Mouse (Mus musculus): ENCODE data around the gene Iqcd. TPM values are rescaled to one million over a fixed set of nuclear protein-coding genes. Genes with fewer than 3 reads are reported as not detected.

The Iqcd gene
- 0.79 TPM in 2 replicates for polyA plus RNA-seq (2015; fragmentation: Nextera tagmentation; extraction: Ambion mirVana)

DNA sequence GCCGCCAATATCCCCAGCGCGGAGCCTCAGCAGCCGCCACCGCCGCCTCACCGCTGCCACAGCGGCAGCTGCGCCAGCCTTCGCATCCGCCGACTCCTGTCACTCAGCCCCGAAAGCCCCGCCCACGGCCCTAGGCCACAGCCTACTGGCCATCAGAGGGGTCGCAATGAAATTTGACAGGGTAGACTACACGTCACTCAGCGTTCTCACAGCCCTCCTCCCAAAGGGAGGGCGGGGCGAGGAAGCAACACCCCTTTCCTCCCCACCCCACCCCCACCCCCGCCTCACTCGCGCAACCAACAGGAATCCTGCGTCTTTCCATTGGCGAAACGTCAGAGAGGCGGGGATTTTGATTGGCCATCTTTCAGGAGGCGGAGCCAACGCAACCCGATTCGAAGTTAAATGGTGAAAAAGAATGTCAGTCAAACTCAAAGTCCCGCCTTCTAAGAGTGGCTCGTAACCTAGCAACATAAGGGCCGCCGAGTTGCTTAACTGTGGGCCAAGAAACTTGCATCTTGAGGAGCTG lies at the start of gene Iqcd, which contains the start of gene Tpcn1:
Gene Iqcd (plus strand): TSS at position 448 of the 526 bp plus-strand sequence.
Gene Tpcn1 (minus strand): TSS at position 105 of the 526 bp plus-strand sequence.

GRCm38 (mm10) chr5:120612442-120612821 lies 23.6 kb downstream of the Iqcd start, which contains the start of the genes Rita1 and Ddx54:
Gene Rita1 (minus strand): TSS chr5:120612589.
Gene Ddx54 (plus strand): TSS chr5:120612739.

GRCm38 (mm10) chr5:120634131-120634530 lies 45.3 kb downstream of the Iqcd start, which contains the start of gene Cfap73:
Gene Cfap73 (minus strand): TSS chr5:120634235.

DNA sequence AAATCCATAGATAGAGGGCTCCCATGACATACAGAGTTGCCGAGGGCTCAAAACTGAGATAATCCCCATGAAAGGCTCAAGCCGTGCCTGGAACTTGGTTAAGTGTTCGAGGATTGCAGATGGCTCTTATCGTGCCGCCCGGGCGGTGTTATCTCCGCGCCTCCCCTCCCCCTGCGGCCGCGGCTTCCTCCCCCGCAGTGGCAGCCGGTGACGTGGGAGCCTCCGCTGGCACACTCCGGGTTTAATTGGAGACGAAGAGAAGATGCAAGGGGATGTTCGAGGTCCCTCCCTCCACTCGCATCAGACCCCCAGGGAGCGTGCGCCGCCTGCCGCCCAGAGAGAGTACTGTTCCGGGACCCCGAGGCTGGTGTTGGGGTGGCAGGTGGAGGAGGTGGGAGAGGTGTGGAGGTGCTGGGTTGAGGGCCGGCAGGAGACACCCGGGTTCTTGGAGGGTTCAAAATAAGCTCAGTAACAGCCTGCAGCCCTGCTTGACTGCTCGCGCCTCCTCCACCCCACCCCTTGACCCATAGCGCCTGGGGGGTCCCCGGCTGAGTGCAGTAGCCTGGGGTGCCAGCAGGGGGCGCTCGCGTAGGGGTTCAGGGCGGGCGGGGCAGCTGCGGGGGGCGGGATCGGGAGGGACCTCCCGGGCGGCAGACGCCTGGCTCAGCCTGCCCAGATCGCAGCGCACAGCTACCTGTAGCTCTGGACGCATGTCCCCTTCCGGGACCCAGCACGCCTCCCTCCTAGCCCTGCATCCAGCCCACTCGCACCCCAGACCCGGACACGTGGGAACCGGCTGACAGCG lies 60.0 kb downstream of the Iqcd start, which contains the start of gene Rasal1:
Gene Rasal1 (plus strand): TSS at position 244 of the 805 bp plus-strand sequence.

Other genes with a start within 250 kb of the Iqcd start
- gene Lhx5, start 157.3 kb upstream of the Iqcd start, polyA plus RNA-seq (2015; fragmentation: Nextera tagmentation; extraction: Ambion mirVana), result 0.04 TPM in 1 of 2 replicates, not detected in the other
- gene Sdsl, start 116.2 kb upstream of the Iqcd start, polyA plus RNA-seq (2015; fragmentation: Nextera tagmentation; extraction: Ambion mirVana), result 41.0 and 90.2 TPM in 2 replicates
- gene Sds, start 112.5 kb upstream of the Iqcd start, polyA plus RNA-seq (2015; fragmentation: Nextera tagmentation; extraction: Ambion mirVana), result 0.41 and 1.1 TPM in 2 replicates
- gene Plbd2, start 85.4 kb upstream of the Iqcd start, polyA plus RNA-seq (2015; fragmentation: Nextera tagmentation; extraction: Ambion mirVana), result 53.4 and 89.7 TPM in 2 replicates
- gene Slc8b1, start 77.8 kb upstream of the Iqcd start, polyA plus RNA-seq (2015; fragmentation: Nextera tagmentation; extraction: Ambion mirVana), result 12.7 and 17.2 TPM in 2 replicates
- 15.4 and 16.2 TPM in 2 replicates for gene Tpcn1, start 343 bp upstream of the Iqcd start, polyA plus RNA-seq (2015; fragmentation: Nextera tagmentation; extraction: Ambion mirVana)
- gene Rita1, start 23.6 kb downstream of the Iqcd start, polyA plus RNA-seq (2015; fragmentation: Nextera tagmentation; extraction: Ambion mirVana), result 15.7 and 18.4 TPM in 2 replicates
- 20.4 and 25.8 TPM in 2 replicates for gene Ddx54, start 23.7 kb downstream of the Iqcd start, polyA plus RNA-seq (2015; fragmentation: Nextera tagmentation; extraction: Ambion mirVana)
- gene Cfap73, start 45.2 kb downstream of the Iqcd start, polyA plus RNA-seq (2015; fragmentation: Nextera tagmentation; extraction: Ambion mirVana), result 0.32 and 0.44 TPM in 2 replicates
- gene Rasal1, start 59.8 kb downstream of the Iqcd start, polyA plus RNA-seq (2015; fragmentation: Nextera tagmentation; extraction: Ambion mirVana), result 0.68 and 1.5 TPM in 2 replicates
- gene Dtx1, start 122.9 kb downstream of the Iqcd start, polyA plus RNA-seq (2015; fragmentation: Nextera tagmentation; extraction: Ambion mirVana), result 6.0 and 9.5 TPM in 2 replicates
- gene Oas2, start 160.8 kb downstream of the Iqcd start, polyA plus RNA-seq (2015; fragmentation: Nextera tagmentation; extraction: Ambion mirVana), result 0.70 and 0.77 TPM in 2 replicates
- 0.50 and 0.57 TPM in 2 replicates for gene Oas3, start 188.6 kb downstream of the Iqcd start, polyA plus RNA-seq (2015; fragmentation: Nextera tagmentation; extraction: Ambion mirVana)
- gene Oas1e, start 206.5 kb downstream of the Iqcd start, polyA plus RNA-seq (2015; fragmentation: Nextera tagmentation; extraction: Ambion mirVana), result 0.17 TPM in 1 of 2 replicates, not detected in the other
- 2.4 and 2.8 TPM in 2 replicates for gene Oas1c, start 223.5 kb downstream of the Iqcd start, polyA plus RNA-seq (2015; fragmentation: Nextera tagmentation; extraction: Ambion mirVana)

Measured in adrenal gland, postnatal 0 days (tissue).